Mouse (Mus musculus) lung, adult 10 weeks (tissue): ENCODE measurements around the gene Akap7. TPM values are rescaled to one million over a fixed set of nuclear protein-coding genes. Genes with fewer than 3 reads are reported as not detected.

Experiments used
- polyA plus RNA-seq: library from polyadenylated mRNA; stranded (reverse); fragments of 350-450 nt; fragmentation: Illumina TruSeq; extraction: RNeasy Lipid Tissue Mini Kit (QIAGEN cat#74804); gene quantifications from one replicate; pipeline ENCODE4 v1.2.3, GENCODE M21; 2014; ENCODE audit warnings: low read depth, low replicate concordance; ENCODE audit not compliant: insufficient read depth

Gene Akap7
- 24.7 TPM for polyA plus RNA-seq

DNA sequence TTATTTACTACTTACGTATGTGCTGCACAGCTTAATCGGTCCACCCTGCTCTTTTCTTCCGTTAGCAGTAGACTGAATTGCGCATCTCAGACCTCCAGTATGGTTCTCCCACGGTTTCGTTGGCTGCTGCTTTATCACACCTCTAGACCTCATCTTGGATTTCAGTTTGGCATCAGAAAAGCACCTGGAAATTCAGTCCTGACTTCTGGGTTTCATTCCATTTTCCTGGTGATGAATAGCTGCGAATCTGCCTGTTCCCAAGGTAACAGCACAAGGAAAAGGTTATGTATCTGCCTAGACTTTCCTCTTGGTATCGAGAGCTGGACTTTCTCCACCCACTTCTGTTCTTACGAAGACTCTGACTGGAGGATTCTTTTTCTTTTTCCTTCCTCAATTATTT is at the start of gene Akap7:
TSS of gene Akap7 (minus strand) at position 101 of the 400 bp plus-strand sequence.

Other genes with a start within 250 kb of the Akap7 start
- gene Epb41l2, start 51.9 kb upstream of the Akap7 start, polyA plus RNA-seq, result 68.4 TPM
- gene Smlr1, start 228.4 kb upstream of the Akap7 start, polyA plus RNA-seq, result not detected